Mouse (Mus musculus): ENCODE results near the gene Cgn. TPM values are rescaled to one million over a fixed set of nuclear protein-coding genes. Genes with fewer than 3 reads are reported as not detected.
"Not testable (repeated sequence)": the region's sequence is repeated elsewhere in the genome, so short reads cannot be mapped to it uniquely, and the experiment has no call there.

The Cgn gene
- total RNA-seq, 2 experiments from 2014 or later = 6.3 to 8.6 TPM

DNA sequence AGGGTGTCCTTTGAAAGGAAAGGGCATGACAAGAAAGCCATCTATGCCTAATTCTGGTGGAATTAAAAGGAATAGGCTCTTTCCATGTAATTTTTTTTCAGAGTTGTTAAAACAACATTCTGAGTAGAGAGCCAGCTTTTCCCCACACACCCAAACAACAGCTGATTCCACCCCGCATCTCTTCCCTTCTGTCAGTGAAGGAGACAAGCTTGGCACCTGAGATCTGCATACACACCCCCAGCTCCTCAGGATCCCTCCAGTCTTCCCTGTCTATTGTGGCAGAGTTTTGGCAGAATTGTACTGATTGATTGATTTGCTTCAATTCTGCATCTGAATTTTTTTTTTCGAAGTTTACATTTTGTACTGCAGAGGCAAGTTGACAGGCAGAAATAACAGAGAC is 6.0 kb upstream of the Cgn start:
- no peak for DNase-seq (ENCODE audit: low spot score in 2 of 2)

- no peak for DNase-seq (ENCODE audit: low spot score in 2 of 2)
Measured at GRCm38 (mm10) chr3:94789516-94789915, 3.2 kb upstream of the Cgn start.

DNA sequence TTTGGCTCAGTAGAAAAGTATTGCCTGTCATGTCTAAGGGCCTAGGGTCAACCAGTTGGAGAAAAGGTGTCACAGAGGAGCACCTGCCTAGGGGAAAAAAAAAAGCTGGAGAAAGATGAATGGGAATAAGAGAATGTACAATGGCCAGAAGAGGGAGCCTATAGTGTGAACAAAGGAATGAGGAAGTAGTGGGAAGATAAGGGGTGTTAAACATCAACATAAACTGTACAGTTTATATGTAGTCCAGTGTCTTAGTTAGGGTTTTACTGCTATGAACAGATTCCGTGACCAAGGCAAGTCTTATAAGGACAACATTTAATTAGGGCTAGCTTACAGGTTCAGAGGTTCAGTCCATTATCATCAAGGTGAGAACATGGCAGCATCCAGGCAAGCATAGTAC is 2.8 kb upstream of the Cgn start:
- no peak for DNase-seq (ENCODE audit: low spot score in 2 of 2)

- peak in 1 of 2 experiments; percentile 18 for DNase-seq (ENCODE audit: low spot score in 2 of 2)
Measured at GRCm38 (mm10) chr3:94787122-94787780, 959 bp upstream of the Cgn start.

DNA sequence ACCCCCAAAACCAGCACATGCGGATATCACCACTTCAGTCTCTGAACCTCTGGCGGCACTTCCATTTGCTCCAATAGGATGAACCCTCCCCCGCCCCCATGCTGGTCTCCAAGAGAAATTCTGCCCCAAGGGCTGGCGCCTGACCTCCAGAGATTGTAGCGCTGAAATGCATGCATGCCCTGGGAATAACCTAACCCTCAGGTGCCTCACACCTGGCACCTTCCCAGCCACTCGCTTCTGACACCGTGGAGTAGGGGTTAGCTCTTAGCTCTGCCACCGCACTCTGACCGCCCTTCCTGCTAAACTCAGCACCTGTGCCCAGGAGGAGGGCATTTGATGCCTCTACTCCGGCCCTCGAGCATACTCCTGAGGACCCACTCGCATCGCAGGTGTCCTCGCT is 334 bp downstream of the Cgn start:
- no peak for DNase-seq (ENCODE audit: low spot score in 2 of 2)

DNA sequence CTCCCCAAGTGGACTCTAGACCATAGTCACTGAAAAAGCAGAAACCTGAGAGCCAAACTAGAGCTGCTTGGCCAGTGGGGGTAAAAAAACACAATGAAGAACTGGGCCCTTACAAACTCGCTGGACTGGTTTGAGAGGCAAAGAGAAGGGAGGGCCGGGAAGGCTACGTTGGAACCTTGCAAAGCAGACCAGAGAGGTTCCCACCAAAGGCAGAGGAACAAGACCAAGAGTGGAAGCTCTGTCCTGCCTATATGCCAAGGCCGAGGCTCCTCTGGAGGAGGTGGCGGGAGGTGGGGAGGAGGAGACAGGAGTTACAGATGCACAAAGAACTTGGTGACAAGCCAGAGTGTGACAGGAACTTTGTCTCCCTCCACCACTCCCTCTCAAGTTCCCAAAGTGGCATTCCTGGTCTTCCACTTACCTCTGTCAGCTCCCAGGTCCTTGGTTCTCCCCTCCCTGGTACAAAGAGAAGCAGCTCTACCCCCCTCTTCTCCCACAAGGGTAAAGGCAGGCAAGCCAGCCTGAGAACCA is 2.1 kb downstream of the Cgn start:
- DNase-seq (ENCODE audit: low spot score in 2 of 2) = no peak

GRCm38 (mm10) chr3:94783462-94783931 is 2.8 kb downstream of the Cgn start:
- DNase-seq (ENCODE audit: low spot score in 2 of 2) = no peak

GRCm38 (mm10) chr3:94782936-94783335 is 3.4 kb downstream of the Cgn start:
- DNase-seq (ENCODE audit: low spot score in 2 of 2) = no peak

GRCm38 (mm10) chr3:94781356-94781755 is 4.9 kb downstream of the Cgn start:
- no peak for DNase-seq (ENCODE audit: low spot score in 2 of 2)

DNA sequence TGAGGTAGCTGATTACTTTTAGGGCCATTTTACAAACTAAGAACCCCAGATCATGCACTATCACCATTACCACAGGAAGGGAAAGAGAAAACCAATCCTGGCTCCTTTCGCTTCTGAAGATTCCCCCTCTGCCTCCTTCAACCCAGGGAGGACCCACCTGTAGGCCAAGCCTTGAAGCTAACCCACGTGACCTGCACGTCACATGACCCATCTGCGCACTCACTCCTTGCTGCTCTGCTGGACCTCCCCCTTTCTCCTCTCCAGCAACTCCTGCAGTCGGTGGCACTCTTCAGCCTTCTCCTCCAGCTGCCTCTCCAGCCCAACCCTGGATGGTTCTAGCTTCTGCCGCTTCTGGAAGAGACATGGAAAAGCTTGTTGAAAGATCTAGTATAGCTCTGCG is 10.4 kb downstream of the Cgn start:
- DNase-seq (ENCODE audit: low spot score in 2 of 2) = no peak

DNA sequence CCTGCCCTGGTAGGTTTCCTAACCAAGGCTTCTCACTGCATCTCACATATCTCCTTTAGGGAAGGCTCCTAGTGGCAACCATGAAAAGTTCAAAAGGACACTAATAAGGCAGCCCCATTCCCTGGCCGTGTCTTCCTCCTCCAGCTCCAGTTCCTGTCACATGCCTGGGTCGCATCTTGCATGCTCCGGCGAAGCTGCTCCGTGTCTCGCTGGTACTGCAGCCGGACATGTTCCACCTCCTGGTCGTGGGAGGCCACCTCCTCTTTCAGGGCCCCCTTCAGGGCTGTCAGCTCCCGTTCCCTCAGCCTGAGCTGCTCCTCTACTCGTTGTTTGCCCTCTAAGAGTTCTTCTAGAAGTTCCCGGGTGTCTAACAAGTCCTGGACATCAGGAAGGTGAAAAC is 12.3 kb downstream of the Cgn start:
- no peak for DNase-seq (ENCODE audit: low spot score in 2 of 2)

DNA sequence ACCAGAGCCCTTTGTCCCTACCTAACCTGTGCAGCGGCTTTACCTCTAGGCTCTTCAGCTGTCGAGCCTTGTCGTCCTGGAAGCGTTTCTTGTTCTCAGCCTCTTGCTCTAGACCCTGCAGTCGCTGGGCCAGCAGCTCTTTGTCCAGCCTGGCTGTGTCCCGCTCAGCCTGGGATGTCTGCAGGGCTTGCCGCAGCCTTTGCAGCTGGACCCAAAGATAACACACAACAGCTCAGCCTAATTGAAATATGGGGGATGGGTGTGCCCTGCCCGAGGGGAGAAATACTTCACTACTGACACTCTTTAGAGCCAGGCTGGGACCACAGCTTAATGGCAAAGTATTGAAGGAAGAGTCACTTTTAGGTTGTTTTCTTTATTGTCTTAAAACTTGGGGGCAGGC is 20.8 kb downstream of the Cgn start:
- DNase-seq (ENCODE audit: low spot score in 2 of 2) = not testable (repeated sequence)

GRCm38 (mm10) chr3:94764545-94765292 is 21.6 kb downstream of the Cgn start:
- DNase-seq (ENCODE audit: low spot score in 2 of 2) = not testable (repeated sequence)

DNA sequence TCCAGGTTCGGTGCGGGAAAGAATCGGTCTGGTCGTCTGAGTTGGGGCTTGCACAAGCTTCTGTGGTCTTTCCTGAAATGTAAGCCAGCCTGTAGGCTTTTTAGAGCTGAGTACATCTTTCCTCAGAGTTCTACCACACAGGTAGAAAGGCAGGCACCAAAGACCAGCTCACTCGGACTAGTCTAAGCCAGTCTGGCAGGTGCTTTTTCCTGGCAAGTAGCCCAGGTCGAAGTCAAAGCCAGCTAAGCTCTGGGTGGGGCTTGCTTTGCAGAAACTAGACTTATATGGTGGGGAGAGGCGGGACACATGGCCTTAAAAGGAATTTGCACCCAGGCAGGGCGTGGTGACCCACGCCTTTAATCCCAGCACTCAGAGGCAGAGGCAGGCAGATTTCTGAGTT is 27.9 kb downstream of the Cgn start:
- not testable (repeated sequence) for DNase-seq (ENCODE audit: low spot score in 2 of 2)

GRCm38 (mm10) chr3:94758056-94758409 is 28.3 kb downstream of the Cgn start:
- not testable (repeated sequence) for DNase-seq (ENCODE audit: low spot score in 2 of 2)

DNA sequence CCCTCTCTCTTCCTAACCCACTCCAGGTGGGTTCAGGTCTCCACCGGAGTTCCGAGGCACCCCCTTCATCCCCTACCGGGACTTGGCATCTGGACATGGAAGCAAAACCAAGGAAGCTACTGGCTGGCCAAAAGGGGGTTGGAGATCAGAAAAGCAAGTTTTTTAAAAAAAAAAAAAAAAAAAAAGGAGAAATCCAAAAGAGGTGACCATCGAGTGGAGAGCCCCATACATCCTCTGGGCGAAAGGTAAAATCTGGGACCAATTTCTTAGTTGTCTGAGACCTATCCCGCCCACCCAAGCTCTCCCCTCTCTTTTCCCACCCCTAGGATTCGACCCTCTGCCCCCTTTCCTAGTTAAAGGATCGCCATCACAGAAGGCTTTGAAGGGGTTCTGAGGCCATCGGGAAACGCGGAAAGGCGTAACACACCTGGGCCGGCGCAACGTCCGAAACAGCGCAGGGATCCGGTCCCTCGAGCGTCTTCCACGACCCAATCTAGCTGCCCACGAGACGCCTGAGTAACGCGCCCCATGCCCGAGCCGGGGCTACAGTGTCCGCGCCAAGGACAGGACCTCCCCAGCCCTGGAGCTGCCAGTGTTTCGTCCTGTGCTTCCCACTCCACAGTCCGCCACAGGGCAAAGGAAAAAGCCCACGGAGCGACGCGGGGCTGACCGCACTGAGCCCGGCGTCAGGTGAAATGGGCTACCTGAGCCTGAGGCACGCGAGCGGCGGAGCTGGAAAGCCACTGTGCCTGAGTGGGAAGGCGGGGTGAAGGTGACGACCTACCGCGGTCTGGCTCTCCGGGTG is 28.8 kb downstream of the Cgn start:
- not testable (repeated sequence) for DNase-seq (ENCODE audit: low spot score in 2 of 2)

DNA sequence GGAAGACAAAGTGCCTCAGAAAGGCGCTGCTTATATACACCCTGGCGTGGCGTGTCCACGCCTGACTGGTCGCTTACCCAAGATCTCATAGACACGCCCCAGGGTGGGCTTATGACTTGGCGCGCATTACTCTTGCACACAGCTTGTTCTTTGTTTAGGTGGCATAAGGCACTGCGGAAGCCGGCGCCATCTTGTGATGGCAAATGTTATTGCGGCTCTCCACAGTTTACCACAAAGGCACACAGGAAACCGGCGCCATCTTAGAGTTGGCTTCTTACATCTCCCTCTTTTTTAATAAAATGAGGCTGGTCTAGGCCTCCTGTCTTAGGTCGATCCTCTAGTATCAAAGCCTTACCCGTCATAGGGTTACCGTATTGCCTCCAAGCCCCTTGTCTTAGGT is 40.6 kb downstream of the Cgn start:
- no peak for DNase-seq (ENCODE audit: low spot score in 2 of 2)

- DNase-seq (ENCODE audit: low spot score in 2 of 2) = not testable (repeated sequence)
Measured at GRCm38 (mm10) chr3:94723637-94724036, 62.7 kb downstream of the Cgn start.

GRCm38 (mm10) chr3:94718253-94718652 is 68.0 kb downstream of the Cgn start:
- DNase-seq (ENCODE audit: low spot score in 2 of 2) = not testable (repeated sequence)

- not testable (repeated sequence) for DNase-seq (ENCODE audit: low spot score in 2 of 2)
Measured at GRCm38 (mm10) chr3:94713424-94713823, 72.9 kb downstream of the Cgn start.

DNA sequence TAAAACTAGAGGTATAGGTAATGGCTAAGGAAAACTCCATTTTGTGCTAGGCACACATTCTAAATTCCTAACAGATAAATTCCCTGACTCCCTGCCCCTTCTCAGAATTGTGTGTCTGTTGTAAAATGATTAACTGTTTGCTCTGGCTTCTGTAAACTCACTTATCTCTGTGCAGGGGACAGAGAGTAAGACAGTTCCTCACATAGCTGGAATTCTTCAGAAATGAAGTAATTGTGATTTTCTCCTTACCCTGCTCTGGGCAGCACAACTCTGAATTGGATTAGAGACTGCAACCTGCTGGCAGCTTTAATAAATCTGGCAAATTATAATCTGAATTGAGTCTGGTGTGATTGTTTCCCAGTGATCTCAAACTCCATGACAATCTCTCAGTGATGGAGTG is 75.7 kb downstream of the Cgn start:
- DNase-seq (ENCODE audit: low spot score in 2 of 2) = not testable (repeated sequence)
